Mouse (Mus musculus): ENCODE measurements around the gene Gm4894. TPM values are rescaled to one million over a fixed set of nuclear protein-coding genes. Genes with fewer than 3 reads are reported as not detected.
A peak's percentile ranks its signal among the peaks of the same experiment; 100 is the strongest.

Gene Gm4894
- polyA plus RNA-seq (2015; fragmentation: Nextera tagmentation; extraction: Ambion mirVana), result not detected in 2 replicates

GRCm38 (mm10) chr9:49250231-49250630, at the start of gene Gm4894:
Gene Gm4894 (plus strand): TSS chr9:49250531.
- no peaks in the 10 kb centered on the region for H3K36me3 ChIP-seq
- WGBS, result 54% methylated on average over 6 of the region's 6 CpGs
- no peak for ATAC-seq (ENCODE audit: extremely low read depth, insufficient number of reproducible peaks, low FRiP score, low TSS enrichment)
- H3K4me2 ChIP-seq, result no peak within 1 kb of the TSS
- H3K27ac ChIP-seq (replicated peaks), result no peak within 1 kb of the TSS
- H3K9me3 ChIP-seq, result no peaks in the 10 kb centered on the region
- H3K27me3 ChIP-seq (replicated peaks), result no peaks in the 10 kb centered on the region
- H3K4me3 ChIP-seq, result no peak within 1 kb of the TSS
- no peak within 1 kb of the TSS for H3K9ac ChIP-seq
- H3K4me1 ChIP-seq, result no peaks in the 10 kb centered on the region

GRCm38 (mm10) chr9:49206331-49206730, 44.0 kb upstream of the Gm4894 start:
- peaks cover 4% of the 10 kb centered on the region; the same call in 1 of the 2 replicates for H3K27me3 ChIP-seq (replicated peaks)
- no peak overlapping the region for H3K4me3 ChIP-seq
- H3K27ac ChIP-seq (replicated peaks), result no peak overlapping the region
- 43% methylated on average over 15 of the region's 15 CpGs for WGBS
- H3K9me3 ChIP-seq, result no peaks in the 10 kb centered on the region
- H3K4me2 ChIP-seq, result peak overlapping the region; percentile 35
- H3K9ac ChIP-seq, result no peak overlapping the region
- H3K4me1 ChIP-seq, result no peaks in the 10 kb centered on the region
- ATAC-seq (ENCODE audit: extremely low read depth, insufficient number of reproducible peaks, low FRiP score, low TSS enrichment), result no peak
- no peaks in the 10 kb centered on the region for H3K36me3 ChIP-seq

- ATAC-seq (ENCODE audit: extremely low read depth, insufficient number of reproducible peaks, low FRiP score, low TSS enrichment), result no peak
- Histone ChIP-seq H3K4me3 (no peak overlapping the region), H3K27me3 (replicated peaks) (peaks cover 4% of the 10 kb centered on the region; the same call in 1 of the 2 replicates), H3K9me3 (no peaks in the 10 kb centered on the region), H3K9ac (no peak overlapping the region), H3K4me2 (no peak overlapping the region), H3K4me1 (no peaks in the 10 kb centered on the region), H3K27ac (replicated peaks) (no peak overlapping the region), H3K36me3 (no peaks in the 10 kb centered on the region)
- WGBS, result 26% methylated on average over 1 of the region's 1 CpGs
Observed at GRCm38 (mm10) chr9:49211493-49211892, 38.8 kb upstream of the Gm4894 start.

GRCm38 (mm10) chr9:49214734-49215133, 35.6 kb upstream of the Gm4894 start:
- no peaks in the 10 kb centered on the region for H3K36me3 ChIP-seq
- no peaks in the 10 kb centered on the region for H3K9me3 ChIP-seq
- H3K27me3 ChIP-seq (replicated peaks), result peaks cover 4% of the 10 kb centered on the region; the same call in 1 of the 2 replicates
- no peak overlapping the region for H3K4me3 ChIP-seq
- 29% methylated on average over 2 of the region's 2 CpGs for WGBS
- no peak overlapping the region for H3K4me2 ChIP-seq
- H3K4me1 ChIP-seq, result no peaks in the 10 kb centered on the region
- no peak for ATAC-seq (ENCODE audit: extremely low read depth, insufficient number of reproducible peaks, low FRiP score, low TSS enrichment)
- no peak overlapping the region for H3K9ac ChIP-seq
- H3K27ac ChIP-seq (replicated peaks), result no peak overlapping the region

- WGBS, result 75% methylated on average over 20 of the region's 20 CpGs
- no peak overlapping the region for H3K27ac ChIP-seq (replicated peaks)
- H3K4me1 ChIP-seq, result no peaks in the 10 kb centered on the region
- no peak overlapping the region for H3K4me3 ChIP-seq
- no peaks in the 10 kb centered on the region for H3K27me3 ChIP-seq (replicated peaks)
- ATAC-seq (ENCODE audit: extremely low read depth, insufficient number of reproducible peaks, low FRiP score, low TSS enrichment), result no peak
- H3K9ac ChIP-seq, result no peak overlapping the region
- no peaks in the 10 kb centered on the region for H3K36me3 ChIP-seq
- H3K4me2 ChIP-seq, result no peak overlapping the region
- no peaks in the 10 kb centered on the region for H3K9me3 ChIP-seq
Observed at GRCm38 (mm10) chr9:49217626-49218607, 32.4 kb upstream of the Gm4894 start.

- no peak overlapping the region for H3K4me3 ChIP-seq
- peaks cover 9% of the 10 kb centered on the region for H3K4me1 ChIP-seq
- no peak overlapping the region for H3K4me2 ChIP-seq
Observed at GRCm38 (mm10) chr9:49224488-49224887, 25.8 kb upstream of the Gm4894 start.

GRCm38 (mm10) chr9:49227442-49227841, 22.9 kb upstream of the Gm4894 start:
- no peak overlapping the region for H3K27ac ChIP-seq (replicated peaks)
- no peak overlapping the region for H3K9ac ChIP-seq
- no peaks in the 10 kb centered on the region for H3K36me3 ChIP-seq
- H3K4me2 ChIP-seq, result no peak overlapping the region
- H3K27me3 ChIP-seq (replicated peaks), result no peaks in the 10 kb centered on the region
- WGBS, result 67% methylated on average over 9 of the region's 9 CpGs
- no peak for ATAC-seq (ENCODE audit: extremely low read depth, insufficient number of reproducible peaks, low FRiP score, low TSS enrichment)
- no peak overlapping the region for H3K4me3 ChIP-seq
- H3K9me3 ChIP-seq, result no peaks in the 10 kb centered on the region
- peaks cover 9% of the 10 kb centered on the region for H3K4me1 ChIP-seq

More at GRCm38 (mm10) chr9:49224488-49224887, 25.8 kb upstream of the Gm4894 start:
- no peaks in the 10 kb centered on the region for H3K27me3 ChIP-seq (replicated peaks)
- 71% methylated on average over 10 of the region's 10 CpGs for WGBS
- no peak for ATAC-seq (ENCODE audit: extremely low read depth, insufficient number of reproducible peaks, low FRiP score, low TSS enrichment)
- H3K9me3 ChIP-seq, result no peaks in the 10 kb centered on the region
- no peak overlapping the region for H3K27ac ChIP-seq (replicated peaks)
- H3K36me3 ChIP-seq, result no peaks in the 10 kb centered on the region
- no peak overlapping the region for H3K9ac ChIP-seq

GRCm38 (mm10) chr9:49229054-49229453, 21.3 kb upstream of the Gm4894 start:
- no peak overlapping the region for H3K4me3 ChIP-seq
- no peaks in the 10 kb centered on the region for H3K27me3 ChIP-seq (replicated peaks)
- no peaks in the 10 kb centered on the region for H3K9me3 ChIP-seq
- H3K9ac ChIP-seq, result no peak overlapping the region
- peaks cover 9% of the 10 kb centered on the region for H3K4me1 ChIP-seq
- WGBS, result 69% methylated on average over 2 of the region's 2 CpGs
- H3K36me3 ChIP-seq, result no peaks in the 10 kb centered on the region
- ATAC-seq (ENCODE audit: extremely low read depth, insufficient number of reproducible peaks, low FRiP score, low TSS enrichment), result no peak
- no peak overlapping the region for H3K4me2 ChIP-seq
- H3K27ac ChIP-seq (replicated peaks), result no peak overlapping the region

GRCm38 (mm10) chr9:49246839-49247238, 3.5 kb upstream of the Gm4894 start:
- no peak for ATAC-seq (ENCODE audit: extremely low read depth, insufficient number of reproducible peaks, low FRiP score, low TSS enrichment)
- H3K4me2 ChIP-seq, result no peak overlapping the region

GRCm38 (mm10) chr9:49268949-49269348, 18.6 kb downstream of the Gm4894 start:
- 67% methylated on average over 7 of the region's 7 CpGs for WGBS
- no peaks in the 10 kb centered on the region for H3K36me3 ChIP-seq
- H3K27me3 ChIP-seq (replicated peaks), result no peaks in the 10 kb centered on the region
- no peak overlapping the region for H3K9ac ChIP-seq
- no peak overlapping the region for H3K4me2 ChIP-seq
- H3K9me3 ChIP-seq, result no peaks in the 10 kb centered on the region
- H3K4me3 ChIP-seq, result no peak overlapping the region
- H3K4me1 ChIP-seq, result no peaks in the 10 kb centered on the region
- no peak overlapping the region for H3K27ac ChIP-seq (replicated peaks)
- ATAC-seq (ENCODE audit: extremely low read depth, insufficient number of reproducible peaks, low FRiP score, low TSS enrichment), result no peak

More at GRCm38 (mm10) chr9:49246839-49247238, 3.5 kb upstream of the Gm4894 start:
- no peak overlapping the region for H3K27ac ChIP-seq (replicated peaks)
- 22% methylated on average over 7 of the region's 7 CpGs for WGBS
- no peaks in the 10 kb centered on the region for H3K9me3 ChIP-seq
- no peaks in the 10 kb centered on the region for H3K4me1 ChIP-seq
- H3K4me3 ChIP-seq, result no peak overlapping the region
- no peak overlapping the region for H3K9ac ChIP-seq
- no peaks in the 10 kb centered on the region for H3K36me3 ChIP-seq
- H3K27me3 ChIP-seq (replicated peaks), result no peaks in the 10 kb centered on the region

GRCm38 (mm10) chr9:49273566-49273965, 23.2 kb downstream of the Gm4894 start:
- H3K36me3 ChIP-seq, result no peaks in the 10 kb centered on the region
- ATAC-seq (ENCODE audit: extremely low read depth, insufficient number of reproducible peaks, low FRiP score, low TSS enrichment), result no peak
- no peak overlapping the region for H3K4me2 ChIP-seq
- H3K4me3 ChIP-seq, result no peak overlapping the region
- no peaks in the 10 kb centered on the region for H3K9me3 ChIP-seq
- H3K4me1 ChIP-seq, result no peaks in the 10 kb centered on the region
- no peaks in the 10 kb centered on the region for H3K27me3 ChIP-seq (replicated peaks)
- no peak overlapping the region for H3K27ac ChIP-seq (replicated peaks)
- WGBS, result 67% methylated on average over 7 of the region's 7 CpGs
- no peak overlapping the region for H3K9ac ChIP-seq

All from heart, embryonic 13.5 days (tissue).